Mouse (Mus musculus): ENCODE data around the gene Prkab2.

Prkab2 gene

DNA sequence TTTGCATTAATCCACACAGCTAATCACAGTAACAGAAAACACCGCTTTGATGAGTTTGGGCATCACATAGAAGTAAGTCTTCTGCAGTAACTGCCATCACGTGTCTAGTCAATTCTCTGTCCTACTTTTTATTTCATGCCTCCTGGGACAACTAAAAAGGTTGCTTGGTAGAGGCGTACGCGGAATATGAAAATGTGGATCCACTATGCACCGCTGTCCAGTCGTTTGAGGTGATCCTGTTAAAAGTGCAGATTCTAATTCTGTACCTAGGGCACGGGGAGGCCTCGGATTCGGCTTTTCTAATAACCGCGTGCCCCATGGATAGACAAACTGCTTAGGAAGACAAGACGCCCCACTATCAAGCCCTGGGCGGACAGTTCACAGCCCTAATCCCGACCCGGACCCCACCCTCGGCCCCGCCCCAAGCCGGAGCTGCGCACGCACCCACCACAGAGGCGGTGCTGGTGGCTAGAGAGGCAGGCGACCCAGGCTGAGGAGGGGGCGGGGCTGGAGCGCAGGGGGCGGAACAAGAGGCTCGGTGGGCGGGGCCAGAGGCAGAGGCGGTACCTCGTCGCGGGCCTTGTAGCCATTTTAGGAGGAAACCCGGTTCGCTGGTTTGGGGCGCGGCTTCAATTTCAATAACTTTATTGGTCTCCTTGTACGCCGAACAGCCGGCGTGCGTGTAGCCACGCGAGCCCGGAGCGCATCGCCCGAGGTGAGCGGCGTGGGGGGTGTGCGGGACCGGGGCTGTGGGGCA lies at the start of gene Prkab2:
Prkab2 (plus strand) TSS at position 539 of the 757 bp plus-strand sequence.
- DNase-seq, result peak; percentile 100

DNA sequence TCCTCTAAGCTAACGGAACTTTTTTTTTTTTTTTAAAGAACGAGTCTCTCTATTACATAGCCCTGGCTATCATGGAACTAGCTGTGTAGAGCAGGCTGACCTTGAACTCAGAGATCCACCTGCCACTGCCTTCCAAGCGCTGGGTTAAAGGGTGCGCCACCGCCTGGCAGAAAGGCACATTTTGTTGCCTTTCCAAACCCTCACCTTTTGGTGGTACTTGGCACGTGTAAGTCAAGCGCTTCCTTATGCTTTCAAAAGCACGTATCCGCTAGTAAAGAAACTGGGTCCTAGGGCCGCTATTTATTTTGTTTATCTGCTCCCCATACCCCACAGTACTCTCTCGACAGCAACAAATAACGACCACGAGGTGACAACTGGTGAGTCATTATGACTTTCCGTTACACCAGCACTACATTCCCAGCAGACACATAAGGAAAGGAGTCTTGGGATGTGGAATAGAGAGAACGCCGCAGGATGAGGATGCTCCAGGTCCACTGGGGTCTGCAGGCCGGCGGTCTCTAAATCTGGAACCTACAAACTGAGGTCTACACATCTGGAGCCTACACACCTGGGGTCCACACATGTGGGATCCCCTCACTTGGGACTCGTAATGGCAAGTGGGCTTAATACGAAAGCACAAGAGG lies 48.7 kb upstream of the Prkab2 start:
- DNase-seq, result no peak

DNA sequence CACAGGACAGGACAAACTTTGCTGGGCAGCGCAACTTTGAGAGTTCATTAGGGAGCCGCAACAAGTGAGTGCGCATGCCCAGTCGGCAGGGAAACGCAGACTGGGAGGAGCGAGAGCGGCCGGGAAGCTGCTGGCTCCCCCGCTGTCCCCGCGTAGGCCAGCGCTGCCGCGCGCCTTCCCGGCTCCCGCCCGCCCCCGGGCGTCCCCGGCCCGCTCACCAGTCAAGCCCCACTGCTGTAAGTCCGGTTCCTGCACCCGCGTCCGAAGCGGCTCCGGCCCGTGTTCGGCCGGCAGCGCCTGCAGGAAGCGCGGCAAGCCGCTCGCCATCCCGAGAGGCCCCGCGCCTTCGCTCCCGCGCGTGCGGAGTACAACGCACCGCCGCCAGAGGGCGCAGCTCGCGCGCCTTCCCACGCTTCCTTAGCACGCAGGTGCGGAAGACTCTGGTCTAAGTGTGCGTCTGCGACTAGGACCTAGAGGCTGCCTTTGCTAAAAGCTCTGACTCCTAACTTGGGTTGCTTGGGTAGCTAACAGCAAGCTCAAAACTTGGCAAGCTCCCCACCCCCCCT lies 48.1 kb upstream of the Prkab2 start, which contains the start of gene Chd1l:
Chd1l (minus strand) TSS at position 359 of the 566 bp plus-strand sequence.
- DNase-seq, result peak; percentile 99

DNA sequence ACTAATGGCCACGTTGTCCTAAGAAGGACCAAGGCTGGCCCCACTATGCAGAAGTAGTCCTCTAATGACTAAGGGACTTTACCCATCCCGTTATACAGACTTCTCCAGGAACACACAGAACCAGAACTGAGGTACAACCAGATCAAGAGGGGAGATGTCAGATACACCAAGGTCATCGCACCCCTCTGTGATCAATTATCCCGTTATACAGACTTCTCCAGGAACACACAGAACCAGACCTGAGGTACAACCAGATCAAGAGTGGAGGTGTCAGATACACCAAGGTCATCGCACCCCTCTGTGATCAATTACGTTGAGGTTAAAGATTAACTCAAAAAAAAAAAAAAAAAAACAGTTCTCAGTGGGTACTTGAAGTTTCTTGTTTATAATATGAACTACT lies 47.0 kb upstream of the Prkab2 start:
- DNase-seq, result no peak

DNA sequence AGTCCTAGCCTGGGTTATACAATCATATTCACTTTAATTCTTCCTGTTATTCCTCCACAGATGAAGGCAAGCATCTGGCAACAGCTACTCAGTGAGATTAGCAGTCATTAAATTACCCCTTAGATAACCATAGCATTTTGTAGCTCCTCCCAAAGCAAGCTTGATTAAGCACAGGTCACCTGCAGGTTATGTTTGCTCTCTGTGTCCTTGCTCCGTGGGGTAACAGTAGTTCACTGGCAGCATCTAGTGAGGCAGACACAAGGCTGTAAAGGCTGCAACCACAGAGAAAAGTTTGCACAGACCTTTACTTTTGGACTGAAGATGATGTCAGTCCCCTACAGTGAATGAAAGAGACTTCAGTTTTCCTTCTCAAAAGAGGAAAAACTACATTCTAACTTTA lies 42.8 kb upstream of the Prkab2 start:
- peak; percentile 23 for DNase-seq

DNA sequence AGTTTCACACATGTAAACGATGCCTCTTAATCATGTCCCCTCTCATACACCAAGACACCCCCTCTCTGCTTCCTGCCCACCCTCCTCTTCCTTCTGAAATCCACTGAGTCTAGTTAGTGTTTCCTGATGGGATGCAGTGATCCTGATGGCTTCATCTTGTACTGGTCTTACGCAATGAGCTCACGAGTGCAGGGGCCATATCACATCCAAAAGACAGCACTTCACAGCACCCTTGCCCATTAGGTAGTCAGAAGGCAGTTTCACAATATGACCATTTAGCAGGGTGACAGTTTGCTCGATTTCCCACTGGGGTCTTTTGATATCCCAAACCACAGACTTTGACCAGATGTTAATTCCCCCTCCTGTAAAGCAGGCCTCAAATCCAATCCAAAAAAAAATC lies 42.1 kb upstream of the Prkab2 start:
- DNase-seq, result no peak

DNA sequence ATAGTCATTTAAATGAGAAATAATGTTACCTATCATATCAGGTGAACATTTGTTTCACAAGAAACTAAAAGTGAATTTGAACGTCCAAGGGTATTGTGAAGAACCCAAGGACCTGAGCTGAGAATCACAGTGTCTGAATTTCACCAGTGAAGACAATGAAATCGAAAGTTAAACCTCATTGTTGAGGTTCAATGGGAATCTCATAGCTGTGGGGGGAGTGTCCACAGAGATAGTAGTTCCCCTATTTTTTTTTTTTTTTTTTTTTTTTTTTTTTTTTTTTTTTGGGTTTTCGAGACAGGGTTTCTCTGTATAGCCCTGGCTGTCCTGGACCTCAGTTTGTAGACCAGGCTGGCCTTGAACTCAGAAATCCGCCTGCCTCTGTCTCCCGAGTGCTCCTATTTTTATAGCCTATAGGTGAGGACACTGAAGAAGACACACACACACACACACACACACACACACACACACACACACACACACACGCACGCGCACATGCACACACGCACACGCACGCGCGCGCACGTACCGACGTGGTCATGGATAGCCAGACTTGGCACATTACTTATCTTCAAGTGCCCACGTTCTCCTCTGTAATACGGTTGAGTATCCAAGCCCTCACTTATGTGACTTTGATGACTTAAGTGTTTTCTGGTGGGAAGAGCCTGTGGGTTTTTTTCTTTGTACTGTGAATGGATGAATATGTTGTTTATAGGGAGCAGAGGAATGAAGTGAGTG lies 40.7 kb upstream of the Prkab2 start:
- DNase-seq, result no peak

DNA sequence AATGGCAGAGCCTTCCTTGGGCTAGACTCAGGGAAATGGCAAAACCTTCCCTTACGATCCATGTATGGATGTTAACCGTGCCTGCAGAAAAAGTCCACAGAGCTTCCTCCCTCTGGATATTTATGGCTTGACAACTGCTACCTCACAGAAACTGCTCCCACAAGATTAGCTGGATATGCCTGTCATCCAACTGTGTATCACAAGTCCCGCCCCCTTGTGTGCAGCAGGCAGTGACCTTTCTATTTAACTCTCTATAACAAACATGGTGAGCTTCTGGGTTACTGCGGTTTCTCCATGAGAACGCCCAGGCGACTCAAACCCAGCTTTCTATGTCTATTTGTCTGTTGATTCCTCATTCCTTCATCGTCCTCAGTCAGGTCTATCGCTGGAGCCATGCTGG lies 40.1 kb upstream of the Prkab2 start:
- no peak for DNase-seq

DNA sequence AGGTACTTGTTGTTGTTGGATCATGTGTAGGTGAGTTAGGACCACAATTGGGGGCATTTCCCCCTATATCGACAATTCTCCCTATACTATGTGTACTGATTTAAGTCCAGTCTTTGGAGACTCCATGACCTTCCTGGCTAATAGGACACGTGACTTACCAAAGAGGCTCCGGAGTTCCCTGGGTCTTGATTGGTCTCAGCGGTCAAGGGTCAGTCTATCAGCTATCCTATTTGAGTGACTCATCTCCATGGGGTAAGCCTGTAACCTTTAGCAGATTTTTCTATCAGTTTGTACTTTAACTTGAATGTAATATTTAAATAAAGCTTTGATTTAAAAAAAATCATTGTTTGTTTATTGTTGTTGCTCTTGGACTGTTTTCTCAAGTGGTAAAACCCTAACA lies 37.3 kb upstream of the Prkab2 start:
- DNase-seq, result peak; percentile 6

DNA sequence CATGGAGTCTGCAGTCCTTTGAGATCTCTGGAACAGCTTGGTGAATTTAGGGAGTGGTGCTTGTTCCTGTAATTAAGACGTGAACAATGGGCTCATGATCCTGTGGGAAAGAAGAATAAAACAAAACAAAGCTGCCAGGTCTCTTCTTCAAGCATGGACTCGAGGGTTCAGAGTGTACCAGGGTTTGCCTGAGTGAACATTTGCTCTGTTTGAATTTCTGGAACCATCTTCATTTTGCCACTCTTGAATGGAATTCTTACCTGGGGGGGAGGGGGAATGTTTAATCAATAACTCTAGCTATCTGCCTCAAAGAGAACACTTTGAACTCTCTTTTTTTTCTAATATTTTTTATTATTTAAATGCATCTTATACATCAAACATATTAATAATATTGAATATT lies 33.4 kb upstream of the Prkab2 start:
- DNase-seq, result peak; percentile 53

DNA sequence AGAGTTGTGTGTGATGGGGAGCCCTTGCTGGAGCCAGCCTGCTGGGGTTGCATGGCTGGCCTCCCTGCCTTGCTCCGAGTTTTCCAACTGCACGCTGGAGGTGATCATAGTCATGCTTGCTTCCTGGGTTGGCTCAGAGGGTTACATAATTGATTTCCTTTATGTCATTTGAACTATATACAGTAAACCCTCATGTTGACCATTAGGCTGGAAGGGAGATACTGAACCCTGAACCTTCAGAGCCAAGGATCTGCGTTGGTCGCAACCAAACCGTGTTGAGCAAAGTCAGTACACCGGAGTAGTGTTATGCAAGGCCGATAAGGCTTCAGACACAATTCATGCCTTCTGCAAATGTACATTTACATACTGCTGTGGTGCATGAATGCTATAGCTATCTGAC lies 30.1 kb upstream of the Prkab2 start:
- peak; percentile 92 for DNase-seq

DNA sequence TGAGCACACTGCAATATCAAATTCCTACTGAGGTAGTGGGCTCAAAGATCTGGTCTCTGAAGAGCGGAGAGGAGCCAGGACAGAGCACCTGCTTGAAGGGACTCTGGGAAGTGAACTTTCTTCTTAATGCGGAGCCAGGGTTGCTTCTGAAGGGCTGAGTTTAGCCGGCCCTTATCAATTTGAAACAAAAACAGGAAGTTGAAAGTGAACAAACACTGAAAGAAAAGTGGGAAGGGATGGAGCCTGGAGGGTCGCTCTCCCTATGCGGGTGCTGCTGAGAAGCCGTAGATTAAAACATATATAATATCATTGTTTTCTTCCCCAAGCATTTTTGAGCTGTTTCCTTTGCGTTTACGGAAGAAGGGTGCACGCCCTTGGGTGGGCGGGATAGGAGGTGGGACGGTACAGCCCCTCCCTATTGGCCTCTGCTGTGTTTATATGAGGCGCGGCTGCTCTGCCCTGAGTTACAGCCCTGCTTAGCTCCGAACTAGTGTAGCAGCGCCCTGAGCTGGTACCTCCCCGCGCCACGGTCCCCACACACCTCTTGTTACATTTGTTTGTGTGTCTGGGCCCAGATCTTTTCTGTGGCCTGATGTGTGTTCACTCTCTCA lies 29.5 kb upstream of the Prkab2 start, which contains the start of gene Fmo5:
Fmo5 (plus strand) TSS at position 414 of the 611 bp plus-strand sequence.
- peak; percentile 99 for DNase-seq

DNA sequence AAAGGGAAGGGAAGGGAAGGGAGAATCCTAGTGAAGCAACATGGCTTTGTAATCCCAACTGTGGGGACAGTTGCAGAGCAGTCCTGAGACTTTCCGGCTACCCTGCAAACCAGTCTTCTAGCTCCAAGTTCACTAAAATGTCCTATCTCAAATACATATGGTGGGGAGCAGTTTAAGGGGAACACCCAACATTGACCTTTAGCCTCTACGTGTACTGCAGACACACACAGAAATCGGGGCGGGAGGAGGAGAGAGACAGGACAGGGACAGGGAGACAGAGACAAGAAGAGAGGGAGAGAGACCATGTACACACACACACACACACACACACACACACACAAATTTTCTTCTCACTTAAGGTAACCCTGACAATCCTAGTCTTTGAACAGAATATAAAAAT lies 28.1 kb upstream of the Prkab2 start:
- DNase-seq, result peak; percentile 84

DNA sequence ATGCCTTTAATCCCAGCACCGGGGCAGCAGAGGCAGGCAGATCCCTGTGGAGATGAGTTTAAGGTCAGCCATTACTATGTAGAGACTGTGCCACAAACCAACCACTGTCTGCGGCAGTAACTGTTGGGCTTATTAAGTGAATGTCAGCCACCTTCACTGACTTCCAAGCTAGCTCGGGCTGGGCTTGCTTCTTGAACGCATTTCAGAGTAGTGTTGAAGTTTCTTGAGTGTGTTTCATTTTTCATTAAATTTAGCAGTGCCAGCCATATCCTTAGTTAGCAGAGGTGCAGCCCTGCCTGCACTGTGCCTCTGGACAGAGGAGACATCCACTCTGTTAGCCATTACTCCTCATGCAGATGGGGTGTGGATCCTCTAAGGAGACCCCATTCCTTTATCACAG lies 27.2 kb upstream of the Prkab2 start:
- DNase-seq, result peak; percentile 68

DNA sequence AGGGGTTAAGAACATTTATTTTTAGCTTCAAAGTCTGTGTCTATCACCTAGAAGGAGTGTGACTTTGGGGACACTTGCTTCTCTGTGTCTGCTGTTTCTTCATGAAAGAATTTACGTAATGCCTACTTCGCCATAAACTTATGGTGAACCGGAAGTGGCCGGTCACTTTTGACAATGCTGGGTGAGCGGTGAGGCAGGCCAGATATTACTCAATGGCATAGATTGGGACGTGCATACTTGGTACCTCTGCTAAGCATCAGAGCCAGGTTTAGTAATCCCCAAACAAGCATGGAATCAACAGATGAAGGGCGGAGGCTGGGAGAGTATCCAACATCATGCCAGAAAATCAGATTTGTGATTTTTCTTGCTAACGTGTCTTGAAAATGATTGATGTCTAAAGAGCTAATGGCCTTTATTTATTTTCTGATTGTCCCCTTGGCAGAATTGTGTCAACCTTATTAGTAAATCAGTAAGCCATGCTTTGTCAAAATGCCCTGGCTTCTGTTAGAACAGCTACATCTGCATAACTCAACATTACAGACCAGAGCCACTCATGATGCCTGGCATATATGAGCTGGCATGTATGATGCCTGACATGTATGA lies 26.6 kb upstream of the Prkab2 start:
- peak; percentile 84 for DNase-seq

DNA sequence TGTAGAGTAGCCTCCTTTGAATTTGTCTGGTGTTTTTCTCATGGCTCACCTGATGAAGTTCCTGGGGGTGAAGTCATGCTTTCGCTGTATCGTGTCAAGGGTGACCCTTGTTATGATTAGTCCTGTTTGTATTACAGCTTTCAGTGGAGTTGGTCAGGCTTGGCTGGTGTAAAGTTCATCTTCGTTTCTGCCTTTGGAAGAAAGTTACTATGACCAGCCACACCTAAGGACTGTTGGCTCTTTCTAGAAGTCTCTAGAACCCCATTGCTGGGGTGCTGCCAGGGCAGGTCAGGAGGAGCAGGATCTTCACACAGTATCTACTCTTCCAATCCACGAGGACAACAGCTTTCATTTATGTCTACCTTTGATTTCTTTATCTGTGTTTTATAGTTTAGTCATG lies 24.5 kb upstream of the Prkab2 start:
- DNase-seq, result peak; percentile 79

DNA sequence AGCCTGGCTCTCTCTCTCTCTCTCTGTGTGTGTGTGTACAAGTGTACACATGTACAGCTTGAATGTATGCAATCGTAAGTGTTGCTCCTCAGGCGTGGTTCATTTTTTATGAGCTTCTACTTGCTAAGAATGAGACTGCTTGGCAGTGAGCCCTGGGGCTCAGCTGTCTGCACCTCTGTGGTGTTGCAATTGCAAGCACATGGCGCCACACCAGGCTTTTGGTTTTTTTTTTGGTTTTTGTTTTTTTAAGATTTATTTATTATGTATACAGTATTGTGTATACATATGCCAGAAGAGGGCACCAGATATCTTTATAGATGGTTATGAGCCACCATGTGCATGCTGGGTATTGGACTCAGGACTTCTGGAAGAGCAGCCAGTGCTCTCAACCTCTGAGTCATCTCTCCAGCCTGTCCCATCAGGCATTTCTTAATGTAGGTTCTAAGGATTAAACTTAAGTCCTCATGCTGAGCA lies 23.7 kb upstream of the Prkab2 start:
- DNase-seq, result peak; percentile 94

DNA sequence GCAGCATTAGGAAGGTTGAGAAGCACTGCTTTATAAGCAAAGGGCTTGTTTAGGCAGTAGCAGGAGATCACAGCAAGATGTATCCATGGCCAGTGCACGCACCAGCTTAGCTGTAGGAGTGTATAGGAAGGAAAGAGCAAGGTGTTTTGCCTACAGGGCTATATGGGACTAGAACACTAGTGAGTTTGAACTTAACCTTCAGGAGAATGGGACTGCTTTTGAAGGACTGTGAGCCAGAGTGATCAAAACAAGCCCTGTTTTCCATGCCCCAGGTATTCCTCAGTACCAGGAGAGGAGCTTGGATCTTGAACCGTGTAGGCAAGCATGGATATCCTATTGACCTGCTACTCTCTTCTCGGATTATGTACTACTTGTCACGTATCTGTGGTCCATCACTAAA lies 16.6 kb upstream of the Prkab2 start:
- peak; percentile 56 for DNase-seq

DNA sequence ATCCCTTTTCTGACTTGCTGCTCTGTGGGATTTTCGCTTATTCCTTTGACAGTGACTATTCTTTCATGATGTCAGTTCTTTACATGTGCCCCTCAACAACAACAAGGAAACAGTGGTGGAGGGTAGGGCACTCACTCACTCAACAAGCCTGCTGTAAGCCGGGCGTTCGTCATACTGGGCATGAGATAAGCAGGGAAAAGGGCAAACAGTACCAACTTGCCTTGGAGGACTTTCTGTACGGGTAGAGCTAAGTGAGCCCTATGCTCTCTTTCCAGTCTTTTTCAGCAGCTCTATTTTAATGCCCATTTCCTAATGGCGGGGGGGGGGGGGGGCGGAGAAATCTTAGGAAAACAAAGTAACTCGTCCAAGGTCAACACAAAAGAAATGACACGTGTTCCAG lies 16.0 kb upstream of the Prkab2 start:
- peak; percentile 72 for DNase-seq

DNA sequence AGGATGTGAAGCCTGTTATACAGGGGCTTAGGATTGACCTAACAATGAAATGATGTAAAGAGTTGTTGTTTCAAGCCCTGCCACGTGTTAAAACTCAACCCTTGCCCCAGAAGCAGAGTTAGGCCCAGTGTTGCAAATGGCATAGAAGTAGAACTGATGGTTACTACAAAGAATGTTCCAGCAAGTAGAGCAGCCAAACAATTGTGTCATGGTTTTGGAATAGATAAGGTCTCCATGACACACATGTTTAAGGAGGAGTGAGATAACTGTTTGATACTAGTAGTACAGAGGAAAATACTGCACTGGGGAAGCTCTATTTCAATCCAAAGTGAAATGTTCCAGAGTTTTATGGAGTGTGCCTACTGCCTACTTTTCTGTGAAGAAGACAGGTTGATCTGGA lies 9.5 kb upstream of the Prkab2 start:
- no peak for DNase-seq

DNA sequence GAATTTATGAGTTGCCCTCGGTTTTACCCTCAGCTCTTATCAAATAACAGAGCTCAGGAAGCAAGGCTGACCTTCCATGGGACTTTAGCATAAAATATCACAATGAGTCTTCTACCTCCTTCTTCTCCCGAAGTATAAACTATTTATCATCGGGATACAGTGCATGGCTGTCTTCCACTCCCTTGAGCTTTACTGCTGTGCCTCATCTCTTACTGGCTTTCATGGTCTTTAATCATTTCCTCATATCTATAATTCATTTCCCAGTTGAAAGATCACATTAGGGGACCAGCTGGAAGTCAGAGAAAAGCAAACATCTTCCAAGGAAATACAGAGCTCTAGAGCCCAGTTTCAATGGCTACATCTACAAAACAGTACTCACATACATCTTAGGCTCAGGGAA lies 9.0 kb upstream of the Prkab2 start:
- no peak for DNase-seq

DNA sequence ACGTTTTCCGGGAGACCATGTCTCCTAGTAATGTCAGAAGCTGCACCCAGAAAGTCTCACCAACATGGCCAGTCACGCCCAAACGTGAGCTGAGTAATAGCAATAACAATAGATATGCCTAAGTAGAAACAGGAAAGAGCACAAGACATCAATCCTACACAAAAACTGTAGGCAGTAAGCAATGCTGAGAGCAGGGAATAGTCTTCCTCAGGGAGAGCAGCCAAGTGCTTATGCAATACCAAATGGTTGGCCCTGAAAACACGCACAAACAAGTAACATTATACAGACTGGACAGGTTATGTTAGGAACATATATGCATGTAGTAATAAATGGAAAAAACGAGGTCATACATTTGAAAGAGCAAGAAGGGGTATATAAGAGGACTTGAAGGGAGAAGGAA lies 8.5 kb upstream of the Prkab2 start:
- DNase-seq, result peak; percentile 81

Measured in heart, adult 11 months (tissue).